Mouse (Mus musculus): ENCODE results near the gene Gstp1.

DNA sequence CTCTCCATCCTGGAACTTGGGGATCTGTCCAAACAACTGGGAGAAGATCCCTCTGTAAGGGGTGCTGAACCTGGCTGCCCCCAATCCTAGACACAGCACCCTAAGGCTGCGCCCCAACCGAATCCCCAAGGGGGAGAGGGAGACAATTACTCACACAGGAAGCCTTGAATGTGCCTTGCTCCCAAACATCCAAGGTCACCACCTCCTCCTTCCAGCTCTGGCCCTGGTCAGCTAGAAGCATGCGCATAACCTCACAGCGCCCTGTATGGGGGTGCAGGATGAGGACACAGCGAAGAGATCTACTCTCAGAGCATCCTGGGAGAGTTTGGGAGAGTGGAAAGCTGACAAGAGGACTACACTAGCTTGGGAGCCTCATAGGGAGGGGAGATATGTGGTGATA, 20.8 kb upstream of the Gstp1 start:
- TF ChIP-seq CTCF (conservative IDR thresholded peaks at IDR 0.05; ENCODE audit: insufficient read depth, insufficient read length, low read depth, low read length) (no peak), POLR2A (IDR thresholded peaks at IDR 0.05; ENCODE audit: low read depth, low read length) (no peak)

Data from kidney, adult 2 months (tissue).